Mouse (Mus musculus) bone marrow macrophage, adult 2 months (primary cell): ENCODE data around the gene Emc10. TPM values are rescaled to one million over a fixed set of nuclear protein-coding genes. Genes with fewer than 3 reads are reported as not detected.

Source experiments
- H3K27ac ChIP-seq: 2 replicates; pipeline ENCODE4 v1.5.1; 2012; ENCODE audit warnings: low read depth, low read length; ENCODE audit not compliant: insufficient read depth
- H3K4me1 ChIP-seq: 2 replicates; pipeline ENCODE4 v1.6.1; 2012; ENCODE audit warnings: low read length; ENCODE audit not compliant: control insufficient read depth, insufficient read depth
- H3K4me3 ChIP-seq: 2 replicates; pipeline ENCODE4 v1.5.1; 2012; ENCODE audit warnings: mild to moderate bottlenecking, low read length, moderate library complexity; ENCODE audit not compliant: insufficient read depth
- CTCF ChIP-seq: IDR thresholded peaks from 2 replicates; pipeline ENCODE4 v1.5.1; 2012; ENCODE audit warnings: low read depth, mild to moderate bottlenecking, low read length, moderate library complexity
- POLR2A ChIP-seq: IDR thresholded peaks from 2 replicates; pipeline ENCODE4 v1.6.1; 2012; ENCODE audit warnings: mild to moderate bottlenecking, low read depth, low read length, borderline replicate concordance
- polyA plus RNA-seq: library from polyadenylated mRNA; stranded (reverse); fragments of >200 nt; gene quantifications from 2 replicates; pipeline ENCODE4 v1.2.4, GENCODE M21; 2012; ENCODE audit not compliant: missing spikeins, insufficient read depth, insufficient read length

Emc10 gene
- polyA plus RNA-seq, 1 experiment, result 89.3 TPM

GRCm38 (mm10) chr7:44526414-44527154 is 30.3 kb upstream of the Emc10 start:
- H3K4me3 ChIP-seq, result no peak overlapping the region
- TF ChIP-seq POLR2A (no peak), CTCF (no peak)
- no peak overlapping the region for H3K27ac ChIP-seq
- H3K4me1 ChIP-seq, result peaks cover 7% of the 10 kb centered on the region

- H3K27ac ChIP-seq, result no peak overlapping the region
- H3K4me3 ChIP-seq, result no peak overlapping the region
- H3K4me1 ChIP-seq, result peaks cover 7% of the 10 kb centered on the region
- TF ChIP-seq POLR2A (no peak), CTCF (no peak)
Measured at GRCm38 (mm10) chr7:44525126-44525832, 28.9 kb upstream of the Emc10 start.

DNA sequence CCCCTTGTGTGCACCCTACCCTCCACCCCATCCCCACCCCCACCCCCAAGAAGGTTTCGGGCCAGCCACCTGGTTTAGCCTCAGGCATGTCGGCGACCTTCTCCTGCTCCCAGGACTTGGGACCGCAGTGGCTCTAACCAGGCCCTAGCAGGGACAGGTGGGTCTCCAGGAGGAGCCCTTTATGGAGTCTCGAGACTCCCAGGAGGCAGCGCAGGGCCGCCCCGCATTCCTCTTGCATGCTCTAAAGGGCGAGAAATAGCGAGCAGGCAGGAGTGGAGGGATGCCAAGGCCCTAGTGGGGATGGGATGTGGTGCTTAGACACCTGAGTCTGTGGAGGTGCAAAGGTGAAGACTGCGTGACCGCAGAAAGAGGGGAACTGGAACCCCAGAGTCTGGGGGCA is 28.2 kb upstream of the Emc10 start, which contains the start of gene Mybpc2:
TSS of gene Mybpc2 (minus strand) at position 155 of the 400 bp plus-strand sequence.
- no peak within 1 kb of the TSS for H3K4me3 ChIP-seq
- peaks cover 7% of the 10 kb centered on the region for H3K4me1 ChIP-seq
- no peak within 1 kb of the TSS for H3K27ac ChIP-seq
- TF ChIP-seq POLR2A (no peak), CTCF (no peak)

GRCm38 (mm10) chr7:44523056-44523455 is 26.7 kb upstream of the Emc10 start:
- Histone ChIP-seq H3K4me1 (peaks cover under 1% of the 10 kb centered on the region), H3K4me3 (no peak overlapping the region), H3K27ac (no peak overlapping the region)
- TF ChIP-seq CTCF (no peak), POLR2A (no peak)

DNA sequence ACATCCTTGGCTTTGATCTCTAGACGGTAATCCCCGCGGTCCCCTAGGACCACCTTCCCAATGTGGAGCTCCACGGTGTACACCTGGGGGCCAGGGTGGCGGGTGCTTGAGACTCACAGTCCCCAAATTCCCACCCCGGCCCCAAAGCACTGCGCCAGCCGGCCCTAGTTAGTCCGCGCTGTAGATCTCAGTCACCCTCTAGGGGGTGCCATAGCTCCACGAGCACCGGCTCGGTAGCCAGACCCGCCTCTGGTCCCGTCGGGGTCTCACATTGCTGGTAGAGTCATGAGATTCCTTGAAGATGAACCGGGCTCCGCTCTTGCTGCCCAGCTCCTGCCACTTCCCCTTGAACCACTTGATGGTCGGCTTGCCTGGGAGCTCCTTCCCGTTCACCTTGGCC is 25.4 kb upstream of the Emc10 start:
- Histone ChIP-seq H3K27ac (no peak overlapping the region), H3K4me3 (no peak overlapping the region), H3K4me1 (no peaks in the 10 kb centered on the region)
- TF ChIP-seq POLR2A, result no peak
- TF ChIP-seq CTCF, result no peak

- TF ChIP-seq POLR2A (no peak), CTCF (no peak)
- H3K27ac ChIP-seq, result no peak overlapping the region
- H3K4me1 ChIP-seq, result no peaks in the 10 kb centered on the region
- no peak overlapping the region for H3K4me3 ChIP-seq
Measured at GRCm38 (mm10) chr7:44520990-44521389, 24.7 kb upstream of the Emc10 start.

- H3K4me1 ChIP-seq, result no peaks in the 10 kb centered on the region
- TF ChIP-seq CTCF, result no peak
- no peak for TF ChIP-seq POLR2A
- H3K4me3 ChIP-seq, result no peak overlapping the region
- H3K27ac ChIP-seq, result no peak overlapping the region
Measured at GRCm38 (mm10) chr7:44519240-44519913, 23.0 kb upstream of the Emc10 start.

DNA sequence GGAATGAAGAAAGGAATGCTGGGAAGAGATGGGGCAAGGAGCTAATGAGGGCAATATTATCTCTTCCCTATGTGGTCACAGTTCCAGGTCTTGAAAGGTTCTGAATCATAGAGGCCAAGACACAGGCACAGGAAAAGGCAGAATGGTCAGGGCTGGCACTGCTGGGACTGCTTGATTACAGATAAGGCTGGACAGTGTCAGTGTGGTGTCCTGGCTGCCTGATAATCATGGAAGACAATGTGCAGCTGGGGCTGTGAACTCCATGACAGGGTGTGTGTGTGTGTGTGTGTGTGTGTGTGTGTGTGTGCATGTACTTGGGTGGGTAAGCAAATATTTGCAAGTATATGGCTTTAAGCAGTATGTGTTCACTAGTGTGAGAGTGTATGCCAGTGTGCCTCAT is 11.2 kb upstream of the Emc10 start:
- Histone ChIP-seq H3K4me3 (no peak overlapping the region), H3K4me1 (no peaks in the 10 kb centered on the region), H3K27ac (no peak overlapping the region)
- TF ChIP-seq POLR2A, result no peak
- no peak for TF ChIP-seq CTCF

GRCm38 (mm10) chr7:44501563-44502115 is 5.3 kb upstream of the Emc10 start:
- Histone ChIP-seq H3K4me1 (peaks cover 5% of the 10 kb centered on the region), H3K4me3 (no peak overlapping the region), H3K27ac (no peak overlapping the region)
- TF ChIP-seq POLR2A (no peak), CTCF (peak; percentile 72)

- no peak overlapping the region for H3K27ac ChIP-seq
- TF ChIP-seq POLR2A (no peak), CTCF (no peak)
- no peak overlapping the region for H3K4me3 ChIP-seq
- peaks cover 11% of the 10 kb centered on the region for H3K4me1 ChIP-seq
Measured at GRCm38 (mm10) chr7:44500046-44500445, 3.7 kb upstream of the Emc10 start.
